Mouse (Mus musculus) forebrain, embryonic 14.5 days (tissue): ENCODE measurements around the gene Ap2b1. TPM values are rescaled to one million over a fixed set of nuclear protein-coding genes. Genes with fewer than 3 reads are reported as not detected.

Experiments used
- ATAC-seq: fragments of 200-750 bp; cut with Nextera tagmentation; 2 replicates; pipeline ENCODE4 v1.8.0; 2017; ENCODE audit warnings: mild to moderate bottlenecking, moderate library complexity
- DNase-seq: peaks from one replicate; pipeline ENCODE4 v3.0.0-alpha.2; 2015; ENCODE audit warnings: low spot score
- H3K27ac ChIP-seq: fragments of 300-500 bp; sonication (generic); 2 replicates; pipeline ENCODE4 v1.5.1; 2014; ENCODE audit warnings: low read depth, mild to moderate bottlenecking, control low read depth, low read length, moderate library complexity
- H3K27me3 ChIP-seq: fragments of 300-500 bp; sonication (generic); replicated peaks from 2 replicates; pipeline ENCODE4 v1.6.1; 2014; ENCODE audit warnings: low read length, control low read depth, mixed read lengths; ENCODE audit not compliant: control insufficient read depth, insufficient read depth
- H3K36me3 ChIP-seq: fragments of 300-500 bp; sonication (generic); 2 replicates; pipeline ENCODE4 v1.6.1; 2014; ENCODE audit warnings: low read length, control low read depth; ENCODE audit not compliant: control insufficient read depth, insufficient read depth
- H3K4me1 ChIP-seq: fragments of 300-500 bp; sonication (generic); 2 replicates; pipeline ENCODE4 v1.6.1; 2014; ENCODE audit warnings: antibody characterized with exemption, low read length, control low read depth; ENCODE audit not compliant: control insufficient read depth, insufficient read depth
- H3K4me2 ChIP-seq: fragments of 300-500 bp; sonication (generic); 2 replicates; pipeline ENCODE4 v1.6.1; 2014; ENCODE audit warnings: mild to moderate bottlenecking, control low read depth, low read length
- H3K4me3 ChIP-seq: fragments of 300-500 bp; sonication (generic); 2 replicates; pipeline ENCODE4 v1.5.1; 2014; ENCODE audit warnings: low read depth, low read length, control low read depth
- H3K9ac ChIP-seq: fragments of 300-500 bp; sonication (generic); 2 replicates; pipeline ENCODE4 v1.6.1; 2014; ENCODE audit warnings: mild to moderate bottlenecking, low read length, control low read depth, moderate library complexity
- H3K9me3 ChIP-seq: fragments of 300-500 bp; sonication (generic); replicated peaks from 2 replicates; pipeline ENCODE4 v1.6.1; 2016; ENCODE audit warnings: low read length, control low read depth, mixed read lengths; ENCODE audit not compliant: control insufficient read depth
- WGBS: fragments of 180-500 bp; shearing (Covaris S2); extraction: QIAGEN DNeasy Blood & Tissue Kit; methylation state at CpG from one replicate; pipeline ENCODE4 v1.1.7; 2014; 5-methylcytosine and 5-hydroxymethylcytosine counted together
- polyA plus RNA-seq: library from polyadenylated mRNA; unstranded; fragments of >200 nt; fragmentation: Nextera tagmentation; extraction: Ambion mirVana; gene quantifications from 2 replicates; pipeline ENCODE4 v1.2.1, GENCODE M21; 2014

The Ap2b1 gene
- polyA plus RNA-seq, 1 experiment from 2014 or later: 107 TPM

DNA sequence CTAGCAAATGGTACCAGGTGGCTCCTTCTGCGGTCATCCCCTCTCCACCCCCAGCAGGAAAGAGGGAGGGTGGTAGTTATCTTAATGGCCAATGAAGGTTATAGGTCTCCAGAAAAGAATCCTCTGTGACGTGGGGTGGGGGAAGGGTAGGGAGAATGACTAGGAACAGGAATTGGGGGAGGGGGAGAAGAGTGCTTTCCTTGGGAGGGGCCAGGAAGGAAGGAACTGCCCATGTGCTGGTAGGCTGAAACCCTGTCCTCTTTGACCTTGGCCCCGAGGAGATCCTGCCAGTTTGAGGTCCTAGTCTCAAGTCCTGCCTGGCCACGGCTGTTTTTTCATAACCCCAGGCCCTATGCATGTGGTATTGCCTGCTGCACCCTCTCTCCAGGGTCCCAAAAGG, 150.5 kb downstream of the Ap2b1 start:
- no peaks in the 10 kb centered on the region for H3K36me3 ChIP-seq
- ATAC-seq: no peak
- 71% methylated on average over 4 of the region's 4 CpGs for WGBS
- no peaks in the 10 kb centered on the region for H3K9me3 ChIP-seq
- H3K4me3 ChIP-seq: no peak overlapping the region
- no peak for DNase-seq
- H3K4me2 ChIP-seq: no peak overlapping the region
- H3K27me3 ChIP-seq: peaks cover 13% of the 10 kb centered on the region
- no peak overlapping the region; the same call in 1 of the 2 replicates for H3K27ac ChIP-seq
- H3K9ac ChIP-seq: no peak overlapping the region
- peaks cover 10% of the 10 kb centered on the region; the same call in 1 of the 2 replicates for H3K4me1 ChIP-seq

DNA sequence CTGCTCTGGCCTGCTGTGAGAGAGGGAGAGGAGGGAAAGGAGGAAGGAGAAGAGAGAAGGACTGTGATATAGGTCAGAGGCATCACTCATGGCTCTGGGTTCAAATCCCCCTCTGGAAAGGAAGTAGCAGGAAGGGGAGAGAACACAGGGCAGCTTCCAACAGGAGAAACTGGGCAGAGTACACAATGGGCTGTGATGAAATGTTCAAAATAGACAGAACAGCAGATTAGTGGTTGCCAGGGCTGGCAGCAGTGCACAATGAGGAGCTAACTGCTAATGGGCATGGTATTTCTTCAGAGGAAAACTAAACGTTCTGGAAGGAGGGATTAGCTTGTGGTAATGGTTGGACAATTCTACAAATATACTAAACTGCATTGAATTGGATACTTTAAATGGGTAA, 151.7 kb downstream of the Ap2b1 start:
- Histone ChIP-seq H3K9me3 (no peaks in the 10 kb centered on the region), H3K4me1 (peaks cover 7% of the 10 kb centered on the region; the same call in 1 of the 2 replicates), H3K4me3 (no peak overlapping the region), H3K27me3 (peaks cover under 1% of the 10 kb centered on the region; the same call in 1 of the 2 replicates), H3K36me3 (no peaks in the 10 kb centered on the region), H3K27ac (no peak overlapping the region), H3K9ac (no peak overlapping the region), H3K4me2 (no peak overlapping the region)
- WGBS: 12% methylated on average over 1 of the region's 1 CpGs
- ATAC-seq (no peak), DNase-seq (no peak)

DNA sequence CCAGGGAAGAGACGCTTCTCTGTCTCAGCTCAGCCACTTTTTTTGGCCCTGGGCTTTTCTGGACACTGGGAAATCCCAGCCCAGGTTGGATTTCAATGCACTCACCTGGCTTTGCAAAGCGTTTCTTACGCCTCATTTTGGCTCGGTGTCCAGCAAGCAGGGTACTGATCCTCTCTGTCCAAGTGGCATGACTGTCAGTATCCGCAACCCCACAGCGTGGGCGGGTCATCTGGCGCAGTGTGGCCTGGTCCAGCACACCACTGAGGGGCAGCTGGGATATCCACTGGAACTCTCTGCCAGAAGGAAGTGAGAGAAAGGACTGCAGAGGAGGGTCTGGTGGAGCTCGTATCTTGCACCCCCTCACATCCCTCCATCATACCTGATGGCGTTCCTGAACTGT, 152.5 kb downstream of the Ap2b1 start:
- H3K27me3 ChIP-seq: no peaks in the 10 kb centered on the region
- DNase-seq (no peak), ATAC-seq (no peak)
- no peak overlapping the region for H3K4me2 ChIP-seq
- no peaks in the 10 kb centered on the region for H3K9me3 ChIP-seq
- H3K27ac ChIP-seq: no peak overlapping the region
- WGBS: 86% methylated on average over 10 of the region's 10 CpGs
- H3K9ac ChIP-seq: no peak overlapping the region
- peaks cover 7% of the 10 kb centered on the region; the same call in 1 of the 2 replicates for H3K4me1 ChIP-seq
- H3K36me3 ChIP-seq: no peaks in the 10 kb centered on the region
- H3K4me3 ChIP-seq: no peak overlapping the region

DNA sequence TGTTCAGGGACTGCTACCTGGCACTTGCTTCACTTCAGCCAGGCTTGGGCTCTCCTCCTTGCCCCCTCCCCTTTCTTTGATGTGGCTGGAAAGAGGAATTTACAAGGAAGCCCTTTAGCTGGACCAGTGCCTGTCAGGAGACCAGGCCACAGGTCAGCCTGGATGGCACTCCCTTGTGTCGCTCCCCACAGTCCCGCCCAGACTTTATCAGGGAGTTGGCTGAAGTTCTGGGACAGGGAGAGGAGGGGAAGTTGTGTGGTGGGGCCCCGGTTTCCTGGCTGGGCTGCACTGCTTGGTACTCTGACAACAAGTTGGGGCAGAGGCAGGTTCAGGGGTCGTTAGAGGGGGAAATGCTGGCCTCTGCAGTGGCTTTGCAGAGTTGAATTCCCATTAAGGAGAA, 155.7 kb downstream of the Ap2b1 start:
- Histone ChIP-seq H3K4me1 (no peaks in the 10 kb centered on the region; the same call in 1 of the 2 replicates), H3K9ac (no peak overlapping the region), H3K36me3 (no peaks in the 10 kb centered on the region), H3K27me3 (no peaks in the 10 kb centered on the region), H3K4me2 (no peak overlapping the region), H3K4me3 (no peak overlapping the region), H3K9me3 (no peaks in the 10 kb centered on the region), H3K27ac (no peak overlapping the region)
- 32% methylated on average over 4 of the region's 4 CpGs for WGBS
- no peak for ATAC-seq
- no peak for DNase-seq

Other genes with a start within 250 kb of the Ap2b1 start
- gene Slfn2, start 233.9 kb upstream of the Ap2b1 start, polyA plus RNA-seq: 1.1 and 1.4 TPM in 2 replicates
- gene Slfn1, start 182.2 kb upstream of the Ap2b1 start, polyA plus RNA-seq: not detected in 2 replicates
- not detected in 2 replicates for gene Slfn4, start 123.8 kb upstream of the Ap2b1 start, polyA plus RNA-seq
- gene Slfn3, start 107.7 kb upstream of the Ap2b1 start, polyA plus RNA-seq: 0.25 and 0.28 TPM in 2 replicates
- not detected in 2 replicates for gene Slfn14, start 12.3 kb upstream of the Ap2b1 start, polyA plus RNA-seq
- gene Pex12, start 3.6 kb downstream of the Ap2b1 start, polyA plus RNA-seq: 18.0 and 23.3 TPM in 2 replicates
- 7.9 and 12.3 TPM in 2 replicates for gene Rasl10b, start 110.1 kb downstream of the Ap2b1 start, polyA plus RNA-seq
- 0.32 and 0.38 TPM in 2 replicates for gene Gas2l2, start 130.4 kb downstream of the Ap2b1 start, polyA plus RNA-seq
- gene 1700020L24Rik, start 138.7 kb downstream of the Ap2b1 start, polyA plus RNA-seq: 0.36 TPM in 1 of 2 replicates, not detected in the other
- 1.8 and 2.2 TPM in 2 replicates for gene Mmp28, start 164.0 kb downstream of the Ap2b1 start, polyA plus RNA-seq
- 8.1 and 10.2 TPM in 2 replicates for gene Taf15, start 174.1 kb downstream of the Ap2b1 start, polyA plus RNA-seq
- gene Heatr9, start 223.2 kb downstream of the Ap2b1 start, polyA plus RNA-seq: not detected in 2 replicates
- 0.33 and 0.46 TPM in 2 replicates for gene Ccl5, start 231.5 kb downstream of the Ap2b1 start, polyA plus RNA-seq